Mouse (Mus musculus) embryonic fibroblast, embryonic 13.5 days (primary cell): ENCODE results near the gene Lrp5. TPM values are rescaled to one million over a fixed set of nuclear protein-coding genes. Genes with fewer than 3 reads are reported as not detected.
A peak's percentile ranks its signal among the peaks of the same experiment; 100 is the strongest.

Source experiments
- H3K27ac ChIP-seq: 2 replicates; pipeline ENCODE4 v1.5.1; 2012; ENCODE audit warnings: low read length, control low read depth, inconsistent platforms; ENCODE audit not compliant: insufficient read depth
- H3K4me1 ChIP-seq: 2 replicates; pipeline ENCODE4 v1.6.1; 2011; ENCODE audit warnings: low read length; ENCODE audit not compliant: control insufficient read depth, insufficient read depth
- H3K4me3 ChIP-seq: 2 replicates; pipeline ENCODE4 v1.5.1; 2011; ENCODE audit warnings: mild to moderate bottlenecking, control low read depth, low read length; ENCODE audit not compliant: insufficient read depth
- CTCF ChIP-seq: IDR thresholded peaks from 2 replicates; pipeline ENCODE4 v1.5.1; 2011; ENCODE audit warnings: mild to moderate bottlenecking, control low read depth, low read length, moderate library complexity, borderline replicate concordance; ENCODE audit not compliant: insufficient read depth
- POLR2A ChIP-seq: IDR thresholded peaks from 2 replicates; pipeline ENCODE4 v1.6.1; 2011; ENCODE audit warnings: low read depth, mild to moderate bottlenecking, control low read depth, low read length, moderate library complexity
- polyA plus RNA-seq: library from polyadenylated mRNA; stranded (reverse); fragments of >200 nt; gene quantifications from 2 replicates; pipeline ENCODE4 v1.2.4, GENCODE M21; 2011; ENCODE audit warnings: low read depth; ENCODE audit not compliant: missing spikeins, insufficient read length

Lrp5 gene
- polyA plus RNA-seq, 1 experiment = 32.7 TPM

- no peaks in the 10 kb centered on the region for H3K4me1 ChIP-seq
- no peak overlapping the region for H3K27ac ChIP-seq
- TF ChIP-seq CTCF (peak; percentile 72; the same call in 1 of the 2 replicates), POLR2A (no peak)
- H3K4me3 ChIP-seq = no peak overlapping the region
These were observed 62.5 kb downstream of the Lrp5 start for GRCm38 (mm10) chr19:3623824-3624223.

GRCm38 (mm10) chr19:3623294-3623693 is 63.1 kb downstream of the Lrp5 start:
- Histone ChIP-seq H3K27ac (no peak overlapping the region), H3K4me1 (no peaks in the 10 kb centered on the region), H3K4me3 (no peak overlapping the region)
- TF ChIP-seq CTCF = no peak
- no peak for TF ChIP-seq POLR2A

- H3K4me3 ChIP-seq = no peak overlapping the region
- TF ChIP-seq CTCF = no peak
- TF ChIP-seq POLR2A = no peak
- H3K4me1 ChIP-seq = no peaks in the 10 kb centered on the region
- no peak overlapping the region for H3K27ac ChIP-seq
These were observed 65.5 kb downstream of the Lrp5 start for GRCm38 (mm10) chr19:3620871-3621270.

GRCm38 (mm10) chr19:3619359-3619758 is 67.0 kb downstream of the Lrp5 start:
- peak; percentile 27; the same call in 1 of the 2 replicates for TF ChIP-seq CTCF
- no peak for TF ChIP-seq POLR2A
- no peak overlapping the region for H3K4me3 ChIP-seq
- no peak overlapping the region for H3K27ac ChIP-seq
- no peaks in the 10 kb centered on the region for H3K4me1 ChIP-seq

- TF ChIP-seq POLR2A (no peak), CTCF (no peak)
- no peak overlapping the region for H3K4me3 ChIP-seq
- H3K27ac ChIP-seq = no peak overlapping the region
- no peaks in the 10 kb centered on the region for H3K4me1 ChIP-seq
These were observed 72.4 kb downstream of the Lrp5 start for GRCm38 (mm10) chr19:3613991-3614390.

- H3K4me1 ChIP-seq = no peaks in the 10 kb centered on the region
- TF ChIP-seq POLR2A (no peak), CTCF (no peak)
- no peak overlapping the region for H3K27ac ChIP-seq
- H3K4me3 ChIP-seq = no peak overlapping the region
These were observed 73.7 kb downstream of the Lrp5 start for GRCm38 (mm10) chr19:3612534-3613273.

- TF ChIP-seq CTCF = no peak
- no peak for TF ChIP-seq POLR2A
- no peak overlapping the region for H3K4me3 ChIP-seq
- no peaks in the 10 kb centered on the region for H3K4me1 ChIP-seq
- no peak overlapping the region for H3K27ac ChIP-seq
These were observed 74.6 kb downstream of the Lrp5 start for GRCm38 (mm10) chr19:3611730-3612129.

GRCm38 (mm10) chr19:3610886-3611285 is 75.5 kb downstream of the Lrp5 start:
- TF ChIP-seq POLR2A = no peak
- TF ChIP-seq CTCF = no peak
- Histone ChIP-seq H3K4me3 (no peak overlapping the region), H3K27ac (no peak overlapping the region), H3K4me1 (no peaks in the 10 kb centered on the region)

GRCm38 (mm10) chr19:3609826-3610225 is 76.5 kb downstream of the Lrp5 start:
- no peak for TF ChIP-seq CTCF
- no peak for TF ChIP-seq POLR2A
- Histone ChIP-seq H3K4me1 (no peaks in the 10 kb centered on the region), H3K27ac (no peak overlapping the region), H3K4me3 (no peak overlapping the region)

GRCm38 (mm10) chr19:3594316-3594715 is 92.0 kb downstream of the Lrp5 start:
- TF ChIP-seq CTCF = no peak
- TF ChIP-seq POLR2A = no peak

More at GRCm38 (mm10) chr19:3594316-3594715, 92.0 kb downstream of the Lrp5 start:
- Histone ChIP-seq H3K27ac (no peak overlapping the region), H3K4me1 (no peaks in the 10 kb centered on the region), H3K4me3 (no peak overlapping the region)
